Mouse (Mus musculus) macrophage (primary cell): Measurements from ENCODE around the gene Gm6899. TPM values are rescaled to one million over a fixed set of nuclear protein-coding genes. Genes with fewer than 3 reads are reported as not detected.

Experiments used
- H3K27ac ChIP-seq: fragments of 350-480 bp; formaldehyde crosslinking; 2 replicates; pipeline ENCODE4 v1.9.0; 2021
- H3K36me3 ChIP-seq: fragments of 350-480 bp; formaldehyde crosslinking; 2 replicates; pipeline ENCODE4 v1.9.0; 2021; ENCODE audit errors: inconsistent target
- H3K4me3 ChIP-seq: fragments of 350-480 bp; formaldehyde crosslinking; 2 replicates; pipeline ENCODE4 v1.9.0; 2021; ENCODE audit errors: inconsistent target
- H3K79me2 ChIP-seq: fragments of 350-480 bp; formaldehyde crosslinking; 2 replicates; pipeline ENCODE4 v1.9.0; 2021; ENCODE audit errors: inconsistent target
- WGBS: methylation state at CpG from one replicate; pipeline ENCODE4 v1.1.7; 2026; ENCODE audit warnings: inconsistent platforms; ENCODE audit not compliant: missing documents; 5-methylcytosine and 5-hydroxymethylcytosine counted together
- polyA plus RNA-seq: library from polyadenylated mRNA; stranded (reverse); fragments of 250-400 nt; gene quantifications from 3 replicates; pipeline ENCODE4 v1.2.4, GENCODE M21; 2018; ENCODE audit warnings: inconsistent platforms

Gene Gm6899
- polyA plus RNA-seq, 1 experiment from 2014 or later: not detected

DNA sequence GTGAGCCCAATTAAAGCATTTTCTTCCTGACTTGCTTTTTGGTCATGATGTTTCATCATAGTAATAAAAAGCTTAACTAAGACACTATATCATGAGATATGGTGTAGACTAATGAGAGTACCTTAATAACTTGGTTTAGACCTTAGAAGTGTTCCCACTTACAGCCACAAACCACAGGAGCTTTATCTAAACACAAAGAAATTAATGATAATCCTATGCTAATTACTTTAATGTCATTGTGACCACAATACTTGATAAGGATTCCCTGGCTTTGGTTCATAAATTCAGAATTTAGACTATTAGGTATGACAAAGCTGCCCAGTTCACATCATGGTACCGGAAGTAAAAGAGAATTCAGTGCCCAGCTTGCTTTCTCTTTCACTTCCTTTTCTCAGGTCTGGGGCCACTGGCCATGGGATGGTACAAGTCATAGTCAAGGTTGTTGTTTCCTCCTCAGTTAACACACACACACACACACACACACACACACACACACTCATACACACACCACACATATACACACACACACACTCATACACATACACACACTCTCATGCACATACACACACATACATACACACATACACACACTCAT is 11.1 kb downstream of the Gm6899 start:
- no peaks in the 10 kb centered on the region for H3K36me3 ChIP-seq
- H3K27ac ChIP-seq: peak overlapping the region; percentile 86
- no peak overlapping the region for H3K4me3 ChIP-seq
- 20% methylated on average over 1 of the region's 1 CpGs for WGBS
- H3K79me2 ChIP-seq: no peaks in the 10 kb centered on the region

DNA sequence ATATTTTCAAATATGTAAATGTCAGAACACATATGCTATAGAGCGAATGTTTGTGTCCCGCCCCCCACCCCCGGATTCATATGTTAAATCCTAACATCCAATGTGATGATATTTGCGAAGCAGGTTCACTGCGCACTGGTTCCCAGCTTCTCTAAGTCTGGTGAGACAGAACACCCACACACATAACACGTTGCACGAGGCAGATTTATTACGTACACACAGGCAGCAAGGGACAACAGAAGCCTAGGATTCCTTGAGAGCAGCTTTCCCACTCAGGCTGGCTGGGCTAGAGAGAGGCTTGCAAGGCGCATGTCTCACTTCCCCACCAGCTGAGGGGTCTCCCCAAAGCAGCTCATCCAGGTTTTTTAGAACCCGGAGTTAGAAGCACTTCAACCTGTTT is 15.8 kb downstream of the Gm6899 start:
- WGBS: 81% methylated on average over 10 of the region's 10 CpGs
- H3K4me3 ChIP-seq: no peak overlapping the region
- H3K36me3 ChIP-seq: no peaks in the 10 kb centered on the region
- no peaks in the 10 kb centered on the region for H3K79me2 ChIP-seq
- no peak overlapping the region for H3K27ac ChIP-seq

DNA sequence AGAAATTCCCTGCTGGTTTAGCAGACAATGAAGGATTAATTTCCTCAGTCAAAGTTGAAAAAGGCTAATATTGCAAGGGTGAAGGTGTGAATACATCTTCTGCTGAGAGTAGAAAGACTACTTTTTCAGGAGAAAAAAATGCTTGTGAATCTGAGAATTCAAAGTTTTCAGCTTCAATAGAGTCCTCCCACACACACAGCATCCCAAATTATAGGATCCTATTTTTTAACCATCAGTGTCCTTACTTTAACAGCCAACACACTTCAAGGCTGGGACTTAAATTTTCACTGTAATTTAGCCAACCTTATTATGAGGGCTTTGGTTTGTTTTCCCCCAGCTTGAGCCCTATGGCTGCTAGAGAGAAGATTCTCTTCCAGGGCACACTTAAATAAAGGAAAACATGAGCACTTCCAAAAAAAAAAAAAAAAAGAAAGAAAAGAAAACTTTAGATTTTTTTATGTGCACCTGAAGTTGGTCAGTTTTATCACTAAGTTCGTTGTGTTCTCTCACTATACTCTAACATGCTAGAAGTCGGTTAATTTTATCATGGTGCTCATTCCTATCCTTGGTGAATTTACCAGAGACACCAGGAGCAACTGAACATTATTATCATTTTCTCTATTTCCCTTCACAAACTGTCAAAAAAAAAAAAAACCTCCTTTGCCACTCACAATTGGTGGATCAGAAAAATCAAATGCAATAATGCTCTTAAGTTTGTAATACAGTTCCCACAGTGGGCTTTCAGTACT is 25.6 kb downstream of the Gm6899 start:
- Histone ChIP-seq H3K27ac (no peak overlapping the region), H3K36me3 (no peaks in the 10 kb centered on the region), H3K4me3 (no peak overlapping the region), H3K79me2 (no peaks in the 10 kb centered on the region)
- 100% methylated on average over 2 of the region's 2 CpGs for WGBS

DNA sequence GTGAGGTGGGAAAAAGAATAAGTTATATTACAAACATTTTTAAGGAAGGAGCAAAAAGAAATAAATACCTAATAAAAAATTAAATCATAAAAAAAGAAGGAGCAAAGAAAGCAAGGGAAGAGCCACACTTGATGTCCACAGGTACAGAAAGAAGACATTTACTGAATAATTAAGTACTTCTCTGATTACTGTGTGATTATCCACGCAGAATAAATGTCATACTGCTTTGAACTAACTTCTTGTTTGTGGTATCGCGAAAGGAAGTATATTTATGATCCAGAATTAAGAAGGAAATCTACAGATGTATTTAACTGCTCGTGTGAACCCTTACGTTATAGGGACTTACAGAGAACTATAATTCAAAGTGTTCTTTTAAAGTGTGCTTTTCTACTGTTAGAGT is 29.7 kb downstream of the Gm6899 start:
- H3K4me3 ChIP-seq: no peak overlapping the region
- no peak overlapping the region for H3K27ac ChIP-seq
- WGBS: 70% methylated on average over 5 of the region's 5 CpGs

DNA sequence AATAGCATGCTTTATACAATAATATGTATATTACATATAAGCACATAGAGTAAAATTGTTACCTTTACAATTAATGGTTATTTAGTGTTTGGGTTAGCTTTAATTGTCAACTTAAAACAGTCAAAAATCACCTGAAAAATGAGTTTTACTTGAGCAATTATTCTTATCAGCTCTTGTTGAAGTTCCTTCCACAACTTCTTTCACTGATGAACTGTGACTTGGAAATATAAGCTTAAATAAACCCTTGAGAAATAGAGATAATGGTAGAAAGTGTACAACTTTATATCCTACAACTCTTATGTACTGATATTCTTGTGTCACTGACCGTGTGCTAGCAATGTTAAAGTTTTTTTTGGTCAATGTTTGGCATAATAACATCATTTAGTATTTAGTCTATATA is 43.2 kb downstream of the Gm6899 start:
- H3K4me3 ChIP-seq: no peak overlapping the region
- 100% methylated on average over 1 of the region's 1 CpGs for WGBS
- no peak overlapping the region for H3K27ac ChIP-seq
- no peaks in the 10 kb centered on the region for H3K79me2 ChIP-seq
- H3K36me3 ChIP-seq: no peaks in the 10 kb centered on the region

More for the DNA sequence above, 29.7 kb downstream of the Gm6899 start:
- no peaks in the 10 kb centered on the region for H3K79me2 ChIP-seq
- H3K36me3 ChIP-seq: no peaks in the 10 kb centered on the region

DNA sequence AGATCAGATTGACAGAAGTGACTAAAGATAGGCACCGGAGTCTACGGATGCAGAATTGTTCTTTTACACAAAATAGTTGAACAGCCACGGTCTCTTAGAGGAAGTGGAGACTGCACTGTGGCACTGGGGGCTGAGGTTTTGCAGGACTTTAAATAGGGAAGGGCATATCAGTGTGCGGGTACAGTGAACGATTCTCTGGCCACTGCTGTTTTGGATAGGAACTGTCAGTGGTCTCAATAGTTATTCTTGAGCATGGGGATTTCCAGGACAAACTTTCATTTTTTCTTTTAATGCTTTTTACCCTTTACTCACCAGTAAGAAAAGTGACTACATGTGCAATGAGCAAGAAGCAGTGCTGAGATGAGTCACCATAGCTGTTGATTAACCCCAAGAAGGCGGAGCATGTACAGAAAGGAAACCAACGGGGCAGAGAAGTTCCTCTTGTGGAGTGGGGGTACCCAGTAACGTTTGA is 47.3 kb downstream of the Gm6899 start:
- H3K27ac ChIP-seq: peak overlapping the region; percentile 91
- WGBS: 2% methylated on average over 8 of the region's 8 CpGs
- no peaks in the 10 kb centered on the region for H3K79me2 ChIP-seq
- H3K4me3 ChIP-seq: peak overlapping the region; percentile 14; the same call in 1 of the 2 replicates
- H3K36me3 ChIP-seq: no peaks in the 10 kb centered on the region

DNA sequence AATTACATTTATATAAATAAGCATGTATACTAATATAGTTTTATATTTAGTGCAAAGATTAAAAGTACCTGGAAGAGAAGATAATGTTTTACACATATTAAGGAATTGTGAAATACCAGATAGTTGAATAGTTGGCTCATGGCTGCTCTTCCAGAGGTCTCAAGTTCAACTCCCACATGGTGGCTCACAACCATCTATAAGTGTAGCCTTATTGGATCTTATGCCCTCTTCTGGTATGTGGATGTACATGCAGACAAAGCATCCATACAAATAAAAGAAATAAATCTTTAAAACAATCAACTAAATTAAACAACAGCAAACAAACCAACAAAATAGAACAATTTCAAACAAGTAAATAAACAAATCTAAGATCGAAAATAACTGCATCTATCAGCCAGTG is 49.1 kb downstream of the Gm6899 start:
- 75% methylated on average over 1 of the region's 1 CpGs for WGBS
- H3K27ac ChIP-seq: no peak overlapping the region
- H3K36me3 ChIP-seq: no peaks in the 10 kb centered on the region
- no peak overlapping the region for H3K4me3 ChIP-seq
- H3K79me2 ChIP-seq: no peaks in the 10 kb centered on the region

Other genes with a start within 250 kb of the Gm6899 start
- gene Fancl, start 207.1 kb upstream of the Gm6899 start, polyA plus RNA-seq: 3.9 to 9.7 TPM (median 5.5 TPM) in 3 replicates
- gene Vrk2, start 758 bp downstream of the Gm6899 start, polyA plus RNA-seq: 27.1 to 39.5 TPM (median 36.6 TPM) in 3 replicates